Mouse (Mus musculus) stomach, postnatal 0 days (tissue): Measurements from ENCODE around the gene Adam22. TPM values are rescaled to one million over a fixed set of nuclear protein-coding genes. Genes with fewer than 3 reads are reported as not detected.
A peak's percentile ranks its signal among the peaks of the same experiment; 100 is the strongest.
"Not testable (repeated sequence)": the region's sequence is repeated elsewhere in the genome, so short reads cannot be mapped to it uniquely, and the experiment has no call there.

Experiments
- ATAC-seq: fragments of 200-750 bp; cut with Nextera tagmentation; 2 replicates; pipeline ENCODE4 v1.8.0; 2017; ENCODE audit not compliant: low FRiP score, low TSS enrichment
- DNase-seq: peaks from one replicate; pipeline ENCODE4 v3.0.0-alpha.2; 2016; ENCODE audit warnings: low spot score
- H3K27ac ChIP-seq: fragments of 300-500 bp; sonication (generic); replicated peaks from 2 replicates; pipeline ENCODE4 v1.5.1; 2014; ENCODE audit warnings: mild to moderate bottlenecking, control low read depth
- H3K27me3 ChIP-seq: fragments of 300-500 bp; sonication (generic); 2 replicates; pipeline ENCODE4 v1.6.1; 2014; ENCODE audit warnings: low read length; ENCODE audit not compliant: control insufficient read depth, insufficient read depth
- H3K36me3 ChIP-seq: fragments of 300-500 bp; sonication (generic); 2 replicates; pipeline ENCODE4 v1.6.1; 2014; ENCODE audit warnings: low read length, mixed read lengths; ENCODE audit not compliant: control insufficient read depth, insufficient read depth
- H3K4me1 ChIP-seq: fragments of 300-500 bp; sonication (generic); replicated peaks from 2 replicates; pipeline ENCODE4 v1.6.1; 2014; ENCODE audit warnings: antibody characterized with exemption; ENCODE audit not compliant: control insufficient read depth, insufficient read depth
- H3K4me2 ChIP-seq: fragments of 300-500 bp; sonication (generic); replicated peaks from 2 replicates; pipeline ENCODE4 v1.6.1; 2014; ENCODE audit warnings: low read depth, mild to moderate bottlenecking, control low read depth, moderate library complexity
- H3K4me3 ChIP-seq: fragments of 300-500 bp; sonication (generic); 2 replicates; pipeline ENCODE4 v1.5.1; 2014; ENCODE audit warnings: low read depth, low read length, control low read depth
- H3K9ac ChIP-seq: fragments of 300-500 bp; sonication (generic); 2 replicates; pipeline ENCODE4 v1.6.1; 2014; ENCODE audit warnings: mild to moderate bottlenecking, low read length, control low read depth, mixed read lengths
- H3K9me3 ChIP-seq: fragments of 300-500 bp; sonication (generic); 2 replicates; pipeline ENCODE4 v1.6.1; 2016; ENCODE audit warnings: low read length; ENCODE audit not compliant: control insufficient read depth
- CTCF ChIP-seq: IDR thresholded peaks from 2 replicates; pipeline ENCODE4 v1.5.1; 2016; ENCODE audit warnings: antibody characterized with exemption, low read depth, mild to moderate bottlenecking, moderate library complexity
- EP300 ChIP-seq: optimal IDR thresholded peaks from 2 replicates; pipeline ENCODE3; 2016; ENCODE audit warnings: antibody characterized with exemption
- WGBS: fragments of 180-500 bp; shearing (Covaris S2); extraction: QIAGEN DNeasy Blood & Tissue Kit; methylation state at CpG from one replicate; pipeline ENCODE4 v1.1.7; 2014; 5-methylcytosine and 5-hydroxymethylcytosine counted together
- polyA plus RNA-seq: library from polyadenylated mRNA; unstranded; fragments of >200 nt; fragmentation: Nextera tagmentation; extraction: Ambion mirVana; gene quantifications from 2 replicates; pipeline ENCODE4 v1.2.1, GENCODE M21; 2015

The Adam22 gene
- polyA plus RNA-seq, 1 experiment from 2014 or later = 2.5 TPM

- no peak overlapping the region for H3K4me2 ChIP-seq
- ATAC-seq (peak; percentile 40), DNase-seq (peak; percentile 41)
- TF ChIP-seq CTCF (no peak), EP300 (no peak)
- no peaks in the 10 kb centered on the region for H3K4me1 ChIP-seq
- H3K27ac ChIP-seq = no peak overlapping the region
- H3K36me3 ChIP-seq = peaks cover 9% of the 10 kb centered on the region
- 80% methylated on average over 7 of the region's 7 CpGs for WGBS
- no peak overlapping the region for H3K4me3 ChIP-seq
- no peaks in the 10 kb centered on the region for H3K27me3 ChIP-seq
- no peaks in the 10 kb centered on the region for H3K9me3 ChIP-seq
- H3K9ac ChIP-seq = no peak overlapping the region
Observed at GRCm38 (mm10) chr5:8058056-8058455, 309.9 kb downstream of the Adam22 start.

DNA sequence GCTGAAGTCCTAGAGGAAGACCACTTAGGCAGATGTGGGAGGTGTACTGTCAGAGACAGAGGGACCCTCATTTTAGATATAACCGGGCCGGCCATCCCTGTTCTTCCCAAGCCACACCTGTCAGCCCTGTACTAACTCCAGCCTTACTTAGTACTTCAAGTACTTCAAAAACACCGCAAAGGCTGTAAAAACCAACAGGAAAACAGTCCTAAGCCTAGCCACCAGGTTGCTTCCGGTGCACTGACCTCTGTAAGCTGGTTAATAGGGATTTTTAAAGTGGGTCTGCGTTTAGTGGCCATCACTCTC, 311.0 kb downstream of the Adam22 start:
- ATAC-seq (no peak), DNase-seq (peak; percentile 26)
- Histone ChIP-seq H3K4me1 (no peaks in the 10 kb centered on the region), H3K9me3 (no peaks in the 10 kb centered on the region), H3K27ac (peak overlapping the region; percentile 98), H3K4me3 (peak overlapping the region; percentile 75), H3K9ac (peak overlapping the region; percentile 93), H3K4me2 (peak overlapping the region; percentile 61), H3K36me3 (peaks cover 4% of the 10 kb centered on the region), H3K27me3 (no peaks in the 10 kb centered on the region)
- TF ChIP-seq CTCF (no peak), EP300 (no peak)
- 37% methylated on average over 5 of the region's 5 CpGs for WGBS

DNA sequence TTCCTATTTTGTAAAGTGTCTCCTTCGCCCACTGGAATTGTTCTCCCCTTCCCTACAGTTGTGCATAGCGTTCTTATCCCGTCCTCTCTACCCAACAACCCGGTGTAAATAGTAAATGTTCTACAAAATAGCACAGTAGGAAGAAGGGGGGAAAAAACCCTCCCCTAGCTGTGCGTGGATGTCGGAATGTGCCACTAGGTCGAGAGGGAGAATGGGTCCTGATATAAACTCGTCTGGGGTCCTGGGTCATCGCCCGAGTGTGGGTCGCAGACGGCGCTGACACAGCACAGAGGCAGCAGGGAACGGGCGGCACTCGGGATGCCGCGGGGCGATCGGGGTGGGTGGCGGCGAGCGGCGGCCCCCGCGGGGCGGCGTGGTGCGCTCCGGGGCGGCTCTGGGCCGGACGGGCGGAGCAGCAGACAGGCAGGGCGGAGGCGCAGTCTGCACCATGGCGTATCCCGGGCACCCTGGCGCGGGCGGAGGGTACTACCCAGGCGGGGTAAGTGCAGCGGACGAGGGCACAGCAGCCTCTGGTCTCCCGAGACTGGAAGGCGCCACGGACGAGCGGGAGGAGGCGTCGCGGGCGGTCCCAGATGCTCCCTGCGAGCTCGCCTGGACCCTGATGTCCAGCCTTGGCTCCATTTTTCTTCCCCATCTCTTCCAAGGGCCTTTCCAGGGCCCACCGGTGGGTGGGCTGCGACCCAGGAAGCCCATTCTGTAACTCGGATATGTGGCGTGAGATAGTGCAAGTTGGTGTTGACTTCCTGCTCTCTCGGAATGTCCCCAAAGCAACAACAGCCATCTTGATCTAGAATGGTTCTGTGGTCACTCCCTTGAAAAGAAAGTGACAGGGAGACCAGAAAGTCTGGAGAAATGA, 311.6 kb downstream of the Adam22 start:
- TF ChIP-seq EP300 (no peak), CTCF (peak; percentile 24)
- ATAC-seq = peak; percentile 97
- H3K9me3 ChIP-seq = no peaks in the 10 kb centered on the region
- H3K4me1 ChIP-seq = no peaks in the 10 kb centered on the region
- WGBS = under 1% methylated on average over 49 of the region's 60 CpGs
- peak overlapping the region; percentile 98 for H3K27ac ChIP-seq
- peak; percentile 92 for DNase-seq
- peaks cover 4% of the 10 kb centered on the region for H3K36me3 ChIP-seq
- no peaks in the 10 kb centered on the region for H3K27me3 ChIP-seq
- H3K4me3 ChIP-seq = peak overlapping the region; percentile 75
- peak overlapping the region; percentile 93 for H3K9ac ChIP-seq
- peak overlapping the region; percentile 61 for H3K4me2 ChIP-seq

DNA sequence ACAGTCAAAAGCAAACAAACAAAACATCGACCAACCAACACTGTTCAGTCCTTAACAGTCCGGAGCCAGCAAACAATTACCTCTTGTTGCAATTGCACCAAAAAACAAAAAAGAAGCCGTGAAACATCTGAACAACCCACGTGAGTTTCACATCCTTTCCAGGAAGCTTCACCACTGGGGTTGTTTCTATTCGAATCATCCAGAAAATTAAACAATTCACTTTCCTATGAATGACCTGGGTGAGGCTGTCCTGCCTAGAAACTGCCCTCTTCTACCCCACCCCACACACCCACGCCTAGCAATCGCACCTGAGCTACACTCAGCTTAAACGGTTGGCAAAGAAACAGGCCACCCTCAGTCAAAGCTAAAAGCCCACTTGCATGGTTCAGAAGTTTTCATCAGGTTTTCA, 312.2 kb downstream of the Adam22 start:
- Histone ChIP-seq H3K9ac (peak overlapping the region; percentile 93), H3K9me3 (no peaks in the 10 kb centered on the region), H3K36me3 (peaks cover 4% of the 10 kb centered on the region), H3K4me3 (peak overlapping the region; percentile 75), H3K4me2 (peak overlapping the region; percentile 61), H3K27me3 (no peaks in the 10 kb centered on the region), H3K27ac (peak overlapping the region; percentile 98), H3K4me1 (no peaks in the 10 kb centered on the region)
- TF ChIP-seq EP300 (no peak), CTCF (no peak)
- peak; percentile 62 for ATAC-seq
- DNase-seq = peak; percentile 64
- 10% methylated on average over 8 of the region's 8 CpGs for WGBS

DNA sequence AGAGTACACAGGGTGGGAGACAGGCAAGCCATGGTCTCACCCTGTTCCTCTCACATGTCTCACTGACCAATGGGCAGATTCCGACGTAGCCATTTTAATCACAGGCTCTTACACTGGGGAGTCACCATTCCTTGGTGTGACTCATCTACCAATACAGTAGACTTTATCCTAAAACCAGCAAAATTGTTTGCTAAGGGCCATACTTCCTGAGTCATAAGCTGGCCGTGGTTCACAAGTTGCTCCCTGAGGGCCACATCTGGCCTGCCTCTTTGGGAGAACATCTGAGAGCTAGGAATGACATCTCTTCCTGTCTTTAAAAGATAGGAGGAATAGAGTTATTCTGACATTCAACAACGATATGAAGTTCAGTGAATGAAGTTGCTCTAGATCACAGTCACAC, 314.1 kb downstream of the Adam22 start:
- H3K27me3 ChIP-seq = no peaks in the 10 kb centered on the region

GRCm38 (mm10) chr5:8045855-8046254, 322.1 kb downstream of the Adam22 start, which contains the start of gene Sri:
Sri (plus strand) TSS chr5:8046078.
- Histone ChIP-seq H3K9me3 (no peaks in the 10 kb centered on the region), H3K4me2 (peak within 1 kb of the TSS; percentile 0; the same call in 1 of the 2 replicates), H3K27ac (peak within 1 kb of the TSS; percentile 35; the same call in 1 of the 2 replicates), H3K4me3 (no peak within 1 kb of the TSS), H3K36me3 (no peaks in the 10 kb centered on the region), H3K27me3 (no peaks in the 10 kb centered on the region), H3K4me1 (no peaks in the 10 kb centered on the region), H3K9ac (no peak within 1 kb of the TSS)
- no peak for TF ChIP-seq CTCF
- TF ChIP-seq EP300 = no peak
- ATAC-seq = peak; percentile 96
- DNase-seq = peak; percentile 71
- WGBS = 52% methylated on average over 6 of the region's 6 CpGs

More for the DNA sequence above, 314.1 kb downstream of the Adam22 start:
- Histone ChIP-seq H3K9ac (no peak overlapping the region), H3K36me3 (no peaks in the 10 kb centered on the region), H3K27ac (no peak overlapping the region), H3K4me3 (no peak overlapping the region), H3K4me2 (no peak overlapping the region), H3K4me1 (no peaks in the 10 kb centered on the region), H3K9me3 (no peaks in the 10 kb centered on the region)
- TF ChIP-seq CTCF (no peak), EP300 (no peak)
- 72% methylated on average over 4 of the region's 4 CpGs for WGBS
- ATAC-seq = peak; percentile 47
- peak; percentile 30 for DNase-seq

- H3K9me3 ChIP-seq, ATAC-seq, H3K27ac ChIP-seq, DNase-seq, H3K4me2 ChIP-seq, H3K4me1 ChIP-seq, H3K36me3 ChIP-seq, H3K27me3 ChIP-seq, H3K9ac ChIP-seq, H3K4me3 ChIP-seq: not testable (repeated sequence)
- WGBS = 87% methylated on average over 6 of the region's 6 CpGs
Observed at GRCm38 (mm10) chr5:8034596-8034995, 333.4 kb downstream of the Adam22 start.
